Mouse (Mus musculus) cerebellum, adult 9-11 months (tissue): ENCODE data around the gene Tnpo1.

Experiments used
- DNase-seq: peaks from one replicate; pipeline ENCODE4 v3.0.0; 2022

Gene Tnpo1

GRCm38 (mm10) chr13:98926213-98926957, at the start of gene Tnpo1:
TSS of gene Tnpo1 (minus strand) at chr13:98926384.
- peak; percentile 91 for DNase-seq

GRCm38 (mm10) chr13:98972090-98972489, 45.9 kb upstream of the Tnpo1 start:
- DNase-seq: no peak

GRCm38 (mm10) chr13:98971641-98972040, 45.5 kb upstream of the Tnpo1 start:
- no peak for DNase-seq

- no peak for DNase-seq
Observed at GRCm38 (mm10) chr13:98968517-98968916, 42.3 kb upstream of the Tnpo1 start.

- no peak for DNase-seq
Observed at GRCm38 (mm10) chr13:98967942-98968341, 41.8 kb upstream of the Tnpo1 start.

DNA sequence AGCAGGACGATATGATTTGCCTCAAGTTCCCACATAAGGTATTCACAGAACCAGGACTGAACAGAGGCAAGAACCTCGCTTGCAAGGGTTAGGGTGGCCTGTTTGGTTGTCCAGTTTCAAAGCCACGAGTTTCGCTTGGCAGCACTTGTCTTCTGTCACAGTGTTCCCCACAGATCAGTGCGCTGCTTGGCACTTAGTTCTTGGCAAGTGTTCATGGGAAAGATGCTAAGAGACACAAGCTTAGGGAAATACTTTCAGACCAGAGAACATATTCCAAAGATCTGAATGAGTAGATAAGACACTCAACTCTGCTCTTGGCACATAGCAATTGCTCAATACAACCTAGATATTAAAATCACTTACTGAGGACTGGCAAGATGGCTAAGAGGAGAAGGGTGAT, 40.4 kb upstream of the Tnpo1 start:
- no peak for DNase-seq

- no peak for DNase-seq
Observed at GRCm38 (mm10) chr13:98963612-98964011, 37.4 kb upstream of the Tnpo1 start.

GRCm38 (mm10) chr13:98958177-98958576, 32.0 kb upstream of the Tnpo1 start:
- no peak for DNase-seq

- no peak for DNase-seq
Observed at GRCm38 (mm10) chr13:98956209-98956608, 30.0 kb upstream of the Tnpo1 start.

DNA sequence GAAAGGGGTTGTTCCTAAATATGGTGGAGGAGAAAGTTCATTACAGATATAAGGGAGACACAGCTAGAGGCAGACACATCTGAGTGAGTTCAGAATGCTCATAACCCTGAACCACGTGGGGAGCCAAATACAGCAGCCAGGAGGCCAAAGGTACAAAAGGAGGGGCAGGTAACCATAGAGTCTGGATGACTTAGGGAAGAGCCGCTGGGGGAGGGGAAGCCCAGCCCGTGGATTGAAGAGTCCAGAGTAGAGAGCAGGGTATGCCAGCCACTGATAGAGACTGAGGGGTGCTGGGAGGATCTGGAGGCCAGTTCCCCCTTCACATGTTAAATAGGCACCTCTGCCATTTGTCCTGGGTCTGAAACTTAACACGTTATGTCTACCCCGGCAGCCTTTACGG, 29.5 kb upstream of the Tnpo1 start:
- no peak for DNase-seq

DNA sequence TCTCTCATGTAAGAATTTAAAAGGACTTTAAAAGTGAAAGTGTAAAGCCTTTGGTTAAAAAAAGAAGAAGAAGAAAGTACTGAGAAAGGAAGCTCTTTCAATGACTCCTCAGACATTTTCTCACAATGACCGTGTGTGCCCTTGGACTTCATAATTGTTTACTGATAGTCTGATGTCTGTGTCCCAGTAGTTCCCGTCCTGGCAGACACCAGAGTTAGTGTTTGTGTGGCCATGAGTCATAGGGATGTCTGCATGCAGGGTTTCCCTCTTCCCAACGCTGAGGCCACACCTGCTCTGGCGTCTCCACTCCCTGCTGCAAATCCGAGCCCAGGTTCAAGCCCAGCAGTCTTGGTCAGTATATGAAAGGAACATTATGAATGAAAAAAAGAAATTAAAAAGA, 29.0 kb upstream of the Tnpo1 start:
- no peak for DNase-seq

DNA sequence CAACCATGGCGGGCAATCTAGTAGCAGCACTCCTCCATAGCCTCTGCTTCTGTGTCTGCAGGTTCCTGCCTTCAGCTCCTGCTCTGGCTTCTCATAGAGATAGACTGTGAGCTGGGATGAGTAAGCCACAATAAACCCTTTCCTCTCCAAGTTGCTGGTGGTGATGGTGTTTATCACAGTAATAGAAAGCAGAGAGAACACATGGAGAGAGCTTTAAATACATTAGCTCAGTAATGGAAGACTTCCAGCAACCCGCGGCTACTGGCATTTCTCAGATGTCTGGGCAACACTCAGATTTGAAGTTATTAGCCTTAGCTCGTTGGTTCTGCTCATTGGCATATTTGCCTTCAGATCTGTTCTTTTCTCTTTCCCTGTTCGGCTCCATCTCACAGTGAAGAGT, 27.6 kb upstream of the Tnpo1 start:
- peak; percentile 14 for DNase-seq

GRCm38 (mm10) chr13:98951951-98952350, 25.8 kb upstream of the Tnpo1 start:
- no peak for DNase-seq

DNA sequence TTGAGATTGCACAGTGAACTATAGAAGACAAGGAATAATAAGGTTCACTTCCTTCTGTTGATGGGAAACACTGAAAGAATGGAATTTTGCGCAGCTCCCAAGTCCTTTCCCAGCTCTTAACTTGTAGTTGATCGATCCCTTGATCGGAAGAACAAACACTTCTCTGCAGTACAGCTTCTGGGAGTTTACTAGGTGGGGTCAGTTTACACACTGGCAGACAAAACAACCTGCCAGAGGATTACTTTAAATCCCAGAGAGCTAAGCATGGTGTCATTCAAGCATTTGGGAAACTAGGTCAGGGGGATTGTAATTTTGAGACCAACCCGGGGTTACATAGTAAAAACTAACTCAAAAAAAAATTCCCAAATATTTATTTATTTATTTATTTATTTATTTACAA, 22.0 kb upstream of the Tnpo1 start:
- DNase-seq: no peak

- DNase-seq: no peak
Observed at GRCm38 (mm10) chr13:98946434-98946833, 20.2 kb upstream of the Tnpo1 start.

DNA sequence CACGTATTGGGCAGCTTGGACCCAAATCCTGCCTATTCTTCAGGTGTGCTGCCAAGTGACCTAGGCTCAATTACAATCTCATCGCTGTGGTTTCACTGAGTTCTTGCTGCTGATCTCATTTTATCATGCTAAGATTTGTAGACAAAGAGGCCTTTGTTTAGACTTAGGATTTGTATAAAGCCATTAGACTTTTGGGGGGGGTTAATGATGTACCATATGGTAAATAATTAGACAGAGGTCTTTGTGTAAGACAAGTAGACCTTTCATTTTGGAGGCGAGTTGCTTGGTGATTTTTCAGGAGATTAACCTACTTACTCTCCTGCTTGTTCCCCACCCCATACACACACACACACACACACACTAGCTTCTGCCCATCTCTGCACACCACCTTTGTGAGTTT, 19.7 kb upstream of the Tnpo1 start:
- DNase-seq: no peak

DNA sequence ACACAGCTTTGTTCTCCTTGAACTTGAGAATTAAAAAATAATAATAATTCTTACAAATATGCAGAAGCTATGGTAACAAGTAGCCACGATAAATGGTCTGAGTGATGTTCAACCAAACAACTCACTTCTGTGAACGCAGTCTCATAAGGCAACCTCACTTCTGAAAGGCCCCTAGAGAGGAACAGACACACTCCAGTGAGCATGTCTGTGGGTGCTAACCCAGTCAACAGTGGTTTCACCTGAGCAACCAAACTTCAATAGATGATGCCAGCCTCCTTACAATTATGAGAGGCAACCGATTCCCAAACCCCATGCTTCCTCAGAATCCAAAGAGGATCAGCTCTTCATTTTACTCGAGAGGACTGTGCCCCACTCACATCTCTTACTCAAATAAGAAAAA, 19.2 kb upstream of the Tnpo1 start:
- DNase-seq: no peak

DNA sequence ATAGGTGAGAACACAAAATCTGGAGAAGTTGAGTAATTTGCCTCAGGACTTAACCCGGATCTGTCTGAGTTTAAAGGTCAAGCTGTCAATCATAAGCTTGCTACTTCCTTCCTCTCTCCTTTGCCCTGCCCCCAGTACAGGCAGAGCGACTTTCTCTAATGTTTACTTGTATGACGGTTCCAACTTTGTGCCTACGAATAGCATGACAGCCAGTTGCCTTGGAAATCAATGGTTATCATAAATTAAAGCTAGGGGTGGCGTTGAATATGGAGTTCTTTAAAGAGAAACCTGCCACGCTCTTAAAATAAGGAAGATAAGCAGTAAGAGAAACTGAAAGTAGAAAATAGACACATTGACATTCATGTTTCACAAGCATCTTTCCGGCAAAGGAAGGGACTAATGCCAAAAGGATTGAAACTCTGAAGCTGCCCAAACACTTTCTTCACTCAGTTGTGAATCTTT, 18.5 kb upstream of the Tnpo1 start:
- no peak for DNase-seq

GRCm38 (mm10) chr13:98942360-98942759, 16.2 kb upstream of the Tnpo1 start:
- no peak for DNase-seq

GRCm38 (mm10) chr13:98941829-98942343, 15.7 kb upstream of the Tnpo1 start:
- no peak for DNase-seq

DNA sequence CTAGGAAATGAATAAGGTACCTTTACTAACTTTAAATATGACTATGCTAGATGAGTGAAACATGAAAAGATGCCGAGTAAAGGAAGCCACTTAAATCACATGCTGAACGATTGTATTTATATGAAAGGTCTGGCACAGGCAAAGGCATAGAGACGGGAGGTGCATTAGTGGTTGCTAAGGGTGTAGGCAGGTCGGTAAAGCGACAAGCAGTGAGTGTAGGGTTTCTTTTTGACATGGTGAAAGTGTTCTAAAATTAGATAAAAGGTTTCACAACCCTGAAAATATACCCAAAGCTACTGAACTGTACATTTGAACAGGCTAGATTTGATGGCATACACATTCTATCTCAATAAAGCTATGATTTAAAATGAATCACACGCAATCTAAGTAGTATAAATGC, 10.9 kb upstream of the Tnpo1 start:
- no peak for DNase-seq

GRCm38 (mm10) chr13:98928908-98929307, 2.7 kb upstream of the Tnpo1 start:
- DNase-seq: no peak

GRCm38 (mm10) chr13:98926958-98927242, 716 bp upstream of the Tnpo1 start:
- no peak for DNase-seq

DNA sequence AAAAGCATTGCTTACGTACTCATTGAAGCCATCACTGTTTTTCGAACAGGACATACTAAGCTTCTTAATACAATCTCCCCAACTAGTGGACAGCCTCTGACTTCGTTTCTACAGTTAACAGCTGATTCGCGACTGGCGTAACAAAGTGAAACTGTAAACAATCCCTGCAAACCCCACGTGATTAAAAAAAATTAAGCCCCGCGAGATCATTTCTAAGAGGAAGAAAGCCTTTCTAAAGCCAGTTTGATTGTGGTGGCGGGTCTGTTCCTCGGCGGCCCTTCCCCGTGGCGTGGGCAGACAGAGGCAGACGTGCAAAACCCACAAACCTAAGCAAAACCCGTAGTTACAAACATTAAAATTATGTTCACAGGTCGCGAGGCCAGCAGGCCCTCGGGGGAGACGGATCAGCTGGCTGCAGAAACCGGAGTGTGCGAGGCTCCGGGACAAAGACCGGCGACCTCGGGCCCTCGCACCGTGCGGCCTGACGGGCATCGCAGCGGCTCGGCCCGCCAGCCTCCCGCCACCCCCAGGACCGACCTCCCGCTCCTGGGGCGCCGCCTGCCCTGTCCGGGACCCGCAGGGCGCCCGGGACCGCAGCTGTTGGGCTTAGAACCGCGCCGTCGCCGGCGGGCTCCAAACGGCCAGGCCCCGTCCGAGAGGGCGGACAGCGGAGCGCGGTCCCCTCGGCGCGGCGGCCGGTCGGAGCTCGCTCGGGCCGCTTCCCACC, 535 bp downstream of the Tnpo1 start:
- DNase-seq: no peak
